ENCODE assay signal across 23 mouse cellular contexts in the genomic region with DNA sequence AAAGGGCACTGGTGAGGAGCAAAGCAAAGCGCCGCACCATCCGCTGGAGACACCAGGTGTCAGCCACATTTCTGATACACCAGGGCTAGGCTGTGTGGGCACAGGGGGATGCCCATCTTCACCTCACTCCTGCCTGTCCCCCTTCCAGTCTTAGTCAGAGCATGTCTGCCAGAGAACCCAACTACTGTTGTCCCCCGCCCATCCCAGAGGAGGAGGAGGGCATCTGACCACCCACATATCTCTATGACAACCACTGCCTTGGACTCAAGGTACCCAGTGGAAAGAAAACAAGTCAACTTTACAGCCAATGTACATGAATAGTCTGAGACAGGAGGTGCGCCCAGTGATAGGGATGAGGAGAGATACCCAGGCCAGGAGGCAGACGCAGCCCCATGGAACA. TPM values are rescaled to one million over a fixed set of nuclear protein-coding genes. Genes with fewer than 3 reads are reported as not detected.
DNase-seq lines count a peak whose midpoint lies in the region; ATAC-seq lines count a peak whose summit lies in the region.
"Had no signal": no experiment of that assay in that cellular context is flagged by ENCODE, and none has a peak within 500 bp of the region (broad histone marks: within the 10 kb centered on the region; RNA-seq: fewer than 3 reads in every experiment).

No protein-coding gene starts in this region.

- H3K9ac ChIP-seq in kidney, embryonic 14.5 days (ENCODE audit: low read depth, low read length) = 0 out of 2 replicates have a peak overlapping the region, but pooled peaks have one; percentile 4
- 0 out of 2 replicates have a peak overlapping the region, but pooled peaks have one; percentile 26 for H3K9ac ChIP-seq in neural tube, embryonic 13.5 days
- H3K9ac ChIP-seq in neural tube, embryonic 15.5 days (replicated peaks) = no peak overlapping the region
- H3K9ac ChIP-seq: forebrain, embryonic 15.5 days; limb, embryonic 15.5 days; liver, embryonic 14.5 days; lung, embryonic 14.5 days had no signal

- no peak overlapping the region for H3K4me3 ChIP-seq in kidney, embryonic 14.5 days (ENCODE audit: low read length)
- H3K4me3 ChIP-seq in neural tube, embryonic 13.5 days = no peak overlapping the region
- H3K4me3 ChIP-seq in neural tube, embryonic 15.5 days (replicated peaks) = no peak overlapping the region
- H3K4me3 ChIP-seq: forebrain, embryonic 15.5 days; heart, embryonic 10.5 days; limb, embryonic 15.5 days had no signal

- ATAC-seq in frontal cortex, adult (ENCODE audit: low TSS enrichment) = peak; percentile 6; the same call in 1 of the 2 replicates
- ATAC-seq in kidney, embryonic 14.5 days (ENCODE audit: low FRiP score, low TSS enrichment) = no peak
- no peak for ATAC-seq in neural tube, embryonic 13.5 days (ENCODE audit: low read depth)
- ATAC-seq in neural tube, embryonic 15.5 days (ENCODE audit: low FRiP score) = no peak
- ATAC-seq: forebrain, embryonic 15.5 days; midbrain, embryonic 16.5 days had no signal

- peaks cover 17% of the 10 kb centered on the region for H3K4me1 ChIP-seq in kidney, embryonic 14.5 days (ENCODE audit: control insufficient read depth, insufficient read depth, low read length)
- peaks cover 71% of the 10 kb centered on the region for H3K4me1 ChIP-seq in neural tube, embryonic 13.5 days (replicated peaks)
- H3K4me1 ChIP-seq in neural tube, embryonic 15.5 days = peaks cover 69% of the 10 kb centered on the region

- H3K27me3 ChIP-seq in kidney, embryonic 14.5 days (ENCODE audit: control insufficient read depth, insufficient read depth, low read length) = no peaks in the 10 kb centered on the region
- no peaks in the 10 kb centered on the region for H3K27me3 ChIP-seq in neural tube, embryonic 13.5 days
- no peaks in the 10 kb centered on the region for H3K27me3 ChIP-seq in neural tube, embryonic 15.5 days (replicated peaks)
- H3K27me3 ChIP-seq: forebrain, embryonic 15.5 days; limb, embryonic 15.5 days had no signal

- peaks cover 48% of the 10 kb centered on the region for H3K36me3 ChIP-seq in kidney, embryonic 14.5 days (ENCODE audit: control insufficient read depth, insufficient read depth, low read length)
- H3K36me3 ChIP-seq in neural tube, embryonic 13.5 days = peaks cover 49% of the 10 kb centered on the region
- H3K36me3 ChIP-seq in neural tube, embryonic 15.5 days = peaks cover 43% of the 10 kb centered on the region

- no peaks in the 10 kb centered on the region for H3K9me3 ChIP-seq in kidney, embryonic 14.5 days (ENCODE audit: control insufficient read depth, low read length)
- H3K9me3 ChIP-seq in neural tube, embryonic 13.5 days = no peaks in the 10 kb centered on the region
- H3K9me3 ChIP-seq in neural tube, embryonic 15.5 days (replicated peaks) = no peaks in the 10 kb centered on the region
- H3K9me3 ChIP-seq: forebrain, embryonic 15.5 days; heart, embryonic 10.5 days; limb, embryonic 15.5 days had no signal

- WGBS in kidney, embryonic 14.5 days = 94% methylated on average over 6 of the region's 6 CpGs
- WGBS in neural tube, embryonic 13.5 days = 87% methylated on average over 6 of the region's 6 CpGs
- WGBS in neural tube, embryonic 15.5 days = 92% methylated on average over 6 of the region's 6 CpGs

- no peak overlapping the region for H3K27ac ChIP-seq in kidney, embryonic 14.5 days (ENCODE audit: low read depth, low read length)
- no peak overlapping the region for H3K27ac ChIP-seq in neural tube, embryonic 13.5 days (replicated peaks)
- H3K27ac ChIP-seq in neural tube, embryonic 15.5 days (replicated peaks) = no peak overlapping the region
- H3K27ac ChIP-seq: forebrain, embryonic 15.5 days; heart, embryonic 10.5 days; limb, embryonic 15.5 days; liver, embryonic 14.5 days; stomach, postnatal 0 days had no signal

- no peak for DNase-seq in frontal cortex, postnatal 36 days (ENCODE audit: low spot score in 2 of 2)
- no peak for DNase-seq in kidney, adult 8-10 months
- no peak for DNase-seq in neural tube, embryonic 10.5 days (ENCODE audit: extremely low spot score, low spot score)
- DNase-seq: adrenal gland, postnatal 10 days; cerebellum, adult 2 months; cerebellum, postnatal 25 days; gastrocnemius, postnatal 25 days; kidney, adult 2 months; kidney, postnatal 14 days; layer of hippocampus, postnatal 36 days; lung, embryonic 14.5 days; thymus, adult 2 months; thymus, postnatal 4 days had no signal

- H3K4me2 ChIP-seq in kidney, embryonic 14.5 days (replicated peaks; ENCODE audit: low read depth, low read length) = no peak overlapping the region
- no peak overlapping the region for H3K4me2 ChIP-seq in neural tube, embryonic 13.5 days
- H3K4me2 ChIP-seq in neural tube, embryonic 15.5 days = 0 out of 2 replicates have a peak overlapping the region, but pooled peaks have one; percentile 0
- H3K4me2 ChIP-seq: forebrain, embryonic 15.5 days; limb, embryonic 15.5 days; lung, embryonic 14.5 days had no signal

RNA-seq across cellular contexts. Expression of gene Camk2g, which starts 2.9 kb away (rescaled TPM):
- 33.6 and 50.2 TPM in 2 replicates for polyA plus RNA-seq in kidney, embryonic 14.5 days (2014; fragmentation: Nextera tagmentation; extraction: Ambion mirVana)
- 155 and 159 TPM in 2 replicates for polyA plus RNA-seq in neural tube, embryonic 13.5 days (2015; fragmentation: Nextera tagmentation; extraction: Ambion mirVana)
- polyA plus RNA-seq in neural tube, embryonic 15.5 days (2015; fragmentation: Nextera tagmentation; extraction: Ambion mirVana) = 214 and 230 TPM in 2 replicates

RNA-seq across cellular contexts. Expression of gene Plau, which starts 45.5 kb away (rescaled TPM):
- 3.7 and 4.2 TPM in 2 replicates for polyA plus RNA-seq in kidney, embryonic 14.5 days (2014; fragmentation: Nextera tagmentation; extraction: Ambion mirVana)
- 1.2 TPM in 2 replicates for polyA plus RNA-seq in neural tube, embryonic 13.5 days (2015; fragmentation: Nextera tagmentation; extraction: Ambion mirVana)
- polyA plus RNA-seq in neural tube, embryonic 15.5 days (2015; fragmentation: Nextera tagmentation; extraction: Ambion mirVana) = 0.83 and 1.1 TPM in 2 replicates

RNA-seq across cellular contexts. Expression of gene Ndst2, which starts 56.6 kb away (rescaled TPM):
- polyA plus RNA-seq in kidney, embryonic 14.5 days (2014; fragmentation: Nextera tagmentation; extraction: Ambion mirVana) = 21.3 and 32.1 TPM in 2 replicates
- polyA plus RNA-seq in neural tube, embryonic 13.5 days (2015; fragmentation: Nextera tagmentation; extraction: Ambion mirVana) = 17.4 and 20.8 TPM in 2 replicates
- polyA plus RNA-seq in neural tube, embryonic 15.5 days (2015; fragmentation: Nextera tagmentation; extraction: Ambion mirVana) = 17.1 and 19.3 TPM in 2 replicates
